ENCODE assay signal across 32 mouse cellular contexts in genomic region chr11:12999279-12999678, GRCm38 (mm10).
"Had no signal": no experiment of that assay in that cellular context is flagged by ENCODE, and none has a peak within 500 bp of the region (broad histone marks: within the 10 kb centered on the region; RNA-seq: fewer than 3 reads in every experiment).

No protein-coding gene starts in this region.

- ATAC-seq: liver, embryonic 12.5 days; liver, postnatal 0 days; lung, postnatal 0 days; midbrain, embryonic 13.5 days; midbrain, embryonic 15.5 days; midbrain, embryonic 16.5 days had no signal

- H3K27ac ChIP-seq: left cerebral cortex, adult 2 months; limb, embryonic 10.5 days; limb, embryonic 12.5 days; limb, embryonic 13.5 days; limb, embryonic 15.5 days; liver, embryonic 12.5 days; liver, embryonic 13.5 days; liver, embryonic 14.5 days; liver, embryonic 15.5 days; lung, embryonic 15.5 days; macrophage; midbrain, embryonic 10.5 days; midbrain, embryonic 12.5 days; midbrain, embryonic 13.5 days; midbrain, embryonic 15.5 days had no signal

- H3K36me3 ChIP-seq: limb, embryonic 10.5 days; limb, embryonic 12.5 days; limb, embryonic 13.5 days; limb, embryonic 15.5 days; liver, embryonic 12.5 days; liver, embryonic 13.5 days; liver, embryonic 15.5 days; lung, embryonic 15.5 days; midbrain, embryonic 10.5 days; midbrain, embryonic 12.5 days; midbrain, embryonic 13.5 days; midbrain, embryonic 15.5 days had no signal

- H3K9ac ChIP-seq: limb, embryonic 12.5 days; limb, embryonic 13.5 days; limb, embryonic 15.5 days; liver, embryonic 12.5 days; liver, embryonic 13.5 days; liver, embryonic 14.5 days; liver, embryonic 15.5 days; liver, postnatal 0 days; lung, embryonic 14.5 days; lung, embryonic 15.5 days; midbrain, embryonic 12.5 days; midbrain, embryonic 13.5 days; midbrain, embryonic 15.5 days had no signal

- DNase-seq: left cerebral cortex, postnatal 4 days; liver; liver, embryonic 13.5 days; liver, postnatal 0 days; lung, adult 18-20 months; lung, adult 2 months; lung, embryonic 14.5 days; lung, postnatal 10 days; lung, postnatal 14 days; lung, postnatal 36 days; lung, postnatal 4 days; midbrain, embryonic 14.5 days had no signal

- H3K9me3 ChIP-seq: limb, embryonic 10.5 days; limb, embryonic 12.5 days; limb, embryonic 13.5 days; limb, embryonic 15.5 days; liver, embryonic 12.5 days; liver, embryonic 13.5 days; liver, embryonic 15.5 days; lung, embryonic 15.5 days; midbrain, embryonic 10.5 days; midbrain, embryonic 12.5 days; midbrain, embryonic 13.5 days; midbrain, embryonic 15.5 days had no signal

- H3K27me3 ChIP-seq: limb, embryonic 12.5 days; limb, embryonic 13.5 days; limb, embryonic 15.5 days; liver, embryonic 12.5 days; liver, embryonic 13.5 days; liver, embryonic 15.5 days; lung, embryonic 15.5 days; megakaryocyte, embryonic 14.5 days; midbrain, embryonic 12.5 days; midbrain, embryonic 13.5 days; midbrain, embryonic 15.5 days had no signal

- H3K4me3 ChIP-seq: left cerebral cortex, adult 2 months; limb, embryonic 10.5 days; limb, embryonic 12.5 days; limb, embryonic 13.5 days; limb, embryonic 15.5 days; liver, embryonic 12.5 days; liver, embryonic 13.5 days; liver, embryonic 15.5 days; lung, embryonic 15.5 days; megakaryocyte, embryonic 14.5 days; midbrain, embryonic 10.5 days; midbrain, embryonic 12.5 days; midbrain, embryonic 13.5 days; midbrain, embryonic 15.5 days; myocyte had no signal

- H3K4me1 ChIP-seq: limb, embryonic 10.5 days; limb, embryonic 12.5 days; limb, embryonic 13.5 days; limb, embryonic 15.5 days; liver, embryonic 12.5 days; liver, embryonic 13.5 days; liver, embryonic 15.5 days; lung, embryonic 15.5 days; megakaryocyte, embryonic 14.5 days; midbrain, embryonic 10.5 days; midbrain, embryonic 12.5 days; midbrain, embryonic 13.5 days; midbrain, embryonic 15.5 days had no signal

- H3K4me2 ChIP-seq: limb, embryonic 12.5 days; limb, embryonic 13.5 days; limb, embryonic 15.5 days; liver, embryonic 11.5 days; liver, embryonic 12.5 days; liver, embryonic 13.5 days; liver, embryonic 15.5 days; lung, embryonic 14.5 days; lung, embryonic 15.5 days; midbrain, embryonic 11.5 days; midbrain, embryonic 12.5 days; midbrain, embryonic 13.5 days; midbrain, embryonic 15.5 days had no signal
